Mouse (Mus musculus): ENCODE results near the gene Smagp.
A peak's percentile ranks its signal among the peaks of the same experiment; 100 is the strongest.

The Smagp gene

DNA sequence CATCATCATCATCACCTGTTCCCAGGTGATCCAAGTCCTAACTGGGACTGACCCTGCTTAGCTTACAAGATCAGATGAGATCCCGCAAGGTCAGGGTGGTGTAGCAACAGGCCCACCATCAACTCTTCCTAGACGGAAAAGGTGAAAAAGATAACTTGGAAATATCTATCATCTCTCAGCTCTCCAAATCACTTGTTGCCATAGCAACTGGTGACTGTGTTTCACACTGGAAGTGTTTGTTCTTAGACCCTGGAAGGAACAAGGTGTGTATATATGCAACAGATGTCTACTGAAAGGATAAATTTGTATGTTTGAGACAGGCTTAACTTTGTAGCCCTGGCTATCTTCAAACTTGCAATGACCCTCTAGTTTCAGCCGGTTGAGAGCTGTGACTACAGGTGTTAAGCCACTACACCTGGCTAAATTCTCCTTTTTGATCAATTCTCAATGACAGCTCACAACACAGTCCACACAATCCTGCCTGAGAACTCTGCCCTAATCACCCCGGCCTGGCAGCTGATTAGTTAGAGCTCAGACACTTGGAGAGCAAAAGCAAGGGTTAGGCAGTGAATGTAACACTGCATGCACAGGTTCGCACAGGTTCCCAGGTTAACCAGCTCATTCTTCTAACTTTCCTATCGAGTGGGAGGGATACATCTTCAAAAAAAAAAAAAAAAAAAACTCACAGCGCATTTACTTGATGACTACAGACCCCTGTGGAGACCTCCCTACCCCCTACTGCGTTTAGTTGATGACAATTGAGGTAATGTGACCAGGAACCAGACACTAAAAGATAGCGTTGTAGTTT is 28.9 kb upstream of the Smagp start:
- no peak for DNase-seq (ENCODE audit: extremely low spot score, low spot score)

DNA sequence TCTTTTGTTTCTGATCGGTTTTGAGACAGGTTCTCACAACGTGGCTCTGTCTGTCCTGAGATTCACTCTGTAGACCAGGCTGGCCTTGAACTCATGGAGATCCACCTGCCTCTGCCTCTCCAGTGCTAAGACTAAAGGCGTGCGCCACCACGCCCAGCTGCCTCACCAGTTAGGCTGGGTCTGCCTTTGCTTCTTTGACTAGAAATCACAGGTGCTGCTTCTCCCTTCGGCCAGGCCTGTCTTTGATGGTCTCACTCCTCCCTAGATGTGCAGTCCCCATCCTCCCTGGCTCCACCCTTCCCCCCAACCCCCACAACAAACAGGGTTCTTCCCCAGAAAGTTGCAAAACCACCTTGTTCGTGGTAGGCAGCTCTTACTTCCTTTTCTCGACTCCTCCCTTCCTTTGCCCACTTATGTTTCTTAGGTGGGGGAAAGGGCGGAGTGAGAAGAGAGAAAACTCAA is 28.1 kb upstream of the Smagp start:
- DNase-seq (ENCODE audit: extremely low spot score, low spot score), result no peak

DNA sequence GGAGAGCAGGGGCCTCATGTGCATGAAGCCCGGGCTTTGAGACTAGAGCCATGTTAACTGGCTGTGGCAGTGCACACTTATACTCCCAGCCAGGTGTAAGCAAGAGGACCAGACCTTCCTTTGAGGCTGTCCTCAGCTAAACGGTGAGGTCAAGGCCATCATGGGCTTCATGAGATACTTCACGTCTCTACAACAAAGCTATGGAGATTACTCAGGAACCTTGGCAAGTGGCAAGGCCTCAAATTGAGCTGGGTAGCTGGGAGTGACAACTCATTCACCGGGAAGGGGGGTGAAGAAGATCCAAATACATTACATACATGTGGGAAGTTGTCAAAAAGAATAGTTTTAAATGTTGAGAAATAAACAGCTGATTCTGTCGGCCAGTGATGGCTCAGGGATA is 24.1 kb upstream of the Smagp start:
- DNase-seq (ENCODE audit: extremely low spot score, low spot score), result no peak

DNA sequence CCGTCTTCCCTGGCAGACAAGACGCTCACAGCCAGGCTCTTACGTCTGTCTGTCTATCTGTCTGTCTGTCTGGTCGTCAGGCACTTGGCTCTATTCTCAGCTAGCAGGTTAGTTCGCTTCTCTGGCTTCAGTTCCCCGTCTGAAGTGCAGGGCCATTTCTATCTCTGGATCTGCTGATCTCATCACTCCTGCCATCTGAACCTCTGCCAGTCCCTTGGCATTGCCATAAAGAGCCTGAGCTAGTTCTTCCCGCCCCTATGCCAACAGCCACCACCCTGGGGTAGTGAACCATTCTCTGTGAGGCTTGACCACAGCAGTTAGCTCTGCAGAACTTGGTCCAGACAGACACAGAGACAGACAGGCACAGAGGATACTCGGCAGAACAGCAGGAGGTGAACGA is 23.6 kb upstream of the Smagp start:
- DNase-seq (ENCODE audit: extremely low spot score, low spot score), result no peak

DNA sequence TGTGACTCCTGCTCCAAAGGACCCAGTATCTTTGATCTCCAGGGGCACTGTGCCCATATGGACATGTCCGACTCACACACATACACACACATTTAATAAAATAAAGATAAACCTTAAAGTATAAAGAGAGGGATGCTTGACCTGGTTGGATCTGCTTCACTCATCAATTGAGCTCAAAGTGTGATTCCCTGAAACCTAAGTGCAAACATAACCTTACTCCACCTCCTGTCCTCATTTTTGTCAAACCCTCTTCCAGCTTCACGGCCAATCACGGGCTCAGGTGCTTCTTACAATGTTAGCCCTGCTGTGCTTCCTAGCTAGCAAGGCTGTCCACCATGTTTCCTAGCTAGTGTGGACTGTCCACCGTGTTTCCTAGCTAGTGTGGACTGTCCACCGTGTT is 18.5 kb upstream of the Smagp start:
- DNase-seq (ENCODE audit: extremely low spot score, low spot score), result no peak

DNA sequence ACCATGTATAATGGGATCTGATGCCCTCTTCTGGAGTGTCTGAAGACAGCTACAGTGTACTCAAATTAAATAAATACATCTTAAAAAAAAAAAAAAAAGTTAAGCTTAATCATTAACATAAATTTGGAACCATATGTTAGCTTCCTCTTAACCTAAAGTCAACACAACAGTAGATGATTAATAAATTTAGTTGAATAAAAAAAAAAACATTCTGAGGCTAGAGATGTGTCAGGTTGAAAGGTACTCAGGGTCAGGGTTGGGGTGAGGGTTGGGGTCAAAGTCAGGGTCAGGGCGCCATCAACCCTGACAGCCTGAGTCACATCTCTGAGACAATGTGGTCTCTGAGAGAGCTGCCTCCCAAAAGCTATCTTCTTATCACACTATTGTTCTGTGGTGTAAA is 17.5 kb upstream of the Smagp start:
- no peak for DNase-seq (ENCODE audit: extremely low spot score, low spot score)

DNA sequence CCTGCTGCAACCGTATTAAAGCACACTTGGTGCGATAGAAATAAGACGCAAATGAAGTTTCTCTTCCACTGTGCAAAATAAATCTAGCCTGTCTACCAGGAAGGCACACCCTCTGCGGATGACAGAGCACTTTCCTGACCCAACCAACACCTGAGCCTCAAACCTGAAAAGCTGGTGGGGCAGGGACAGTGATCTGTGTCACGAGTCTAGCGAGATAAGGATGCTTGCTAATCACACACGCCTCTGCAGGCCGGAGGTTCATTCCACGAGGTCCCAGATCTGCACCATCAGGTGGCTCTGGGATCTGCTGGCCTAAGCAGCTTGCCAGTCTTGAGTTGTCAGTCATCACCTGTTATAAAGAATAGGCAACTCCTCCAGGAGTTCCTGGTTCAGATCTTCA is 14.9 kb upstream of the Smagp start:
- DNase-seq (ENCODE audit: extremely low spot score, low spot score), result no peak

DNA sequence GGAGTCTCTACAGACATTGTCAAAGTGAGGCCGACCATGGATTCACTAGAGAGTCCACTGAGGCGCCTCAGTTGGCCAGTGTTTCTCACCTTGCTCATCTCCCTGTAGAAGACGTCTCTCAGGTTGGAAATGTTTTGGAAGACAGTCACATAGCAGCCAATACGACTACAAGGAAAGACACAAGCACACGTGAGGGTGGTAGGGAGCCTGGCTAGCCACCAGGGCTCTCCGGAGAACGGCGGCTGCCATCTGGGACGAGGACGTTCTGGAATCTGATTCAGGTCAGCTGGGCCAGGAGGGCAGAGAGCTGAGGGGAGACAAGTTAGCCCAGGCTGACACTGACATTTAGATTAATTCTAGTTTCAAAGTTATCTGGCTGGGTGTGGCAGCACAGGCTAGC is 13.4 kb upstream of the Smagp start:
- no peak for DNase-seq (ENCODE audit: extremely low spot score, low spot score)

DNA sequence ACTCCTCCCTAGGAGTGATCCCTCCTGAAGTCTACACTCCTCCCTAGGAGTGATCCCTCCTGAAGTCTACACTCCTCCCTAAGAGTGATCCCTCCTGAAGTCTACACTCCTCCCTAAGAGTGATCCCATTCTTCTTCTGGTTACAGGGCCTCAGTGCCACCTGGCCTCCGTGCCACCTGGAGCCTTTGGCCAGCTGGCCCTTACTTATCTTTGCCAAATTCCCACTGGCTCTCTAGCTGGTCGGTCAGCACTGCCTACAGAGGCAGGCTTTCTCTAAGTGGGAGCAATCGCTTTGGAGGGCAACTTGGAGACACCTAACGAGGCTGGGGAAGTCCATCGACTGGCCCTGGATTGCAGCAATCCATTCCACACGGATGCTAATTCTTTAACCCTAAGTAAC is 9.4 kb upstream of the Smagp start:
- DNase-seq (ENCODE audit: extremely low spot score, low spot score), result no peak

DNA sequence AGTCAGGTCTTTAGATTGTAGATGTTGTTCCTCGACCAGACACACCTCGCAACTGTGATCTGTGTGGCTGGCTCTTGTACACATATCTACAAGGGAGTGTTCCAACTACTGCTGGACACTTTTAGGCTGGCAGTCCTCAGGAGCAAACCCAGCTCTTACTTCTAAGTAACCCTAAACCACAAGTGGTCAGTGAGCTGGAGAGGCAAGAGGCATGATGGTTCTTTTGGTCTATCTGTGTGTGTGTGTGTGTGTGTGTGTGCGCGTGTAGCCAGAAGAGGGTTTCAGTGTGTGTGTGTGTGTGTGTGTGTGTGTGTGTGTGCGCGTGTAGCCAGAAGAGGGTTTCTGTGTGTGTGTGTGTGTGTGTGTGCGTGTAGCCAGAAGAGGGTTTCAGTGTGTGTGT is 5.7 kb upstream of the Smagp start:
- DNase-seq (ENCODE audit: extremely low spot score, low spot score), result no peak

DNA sequence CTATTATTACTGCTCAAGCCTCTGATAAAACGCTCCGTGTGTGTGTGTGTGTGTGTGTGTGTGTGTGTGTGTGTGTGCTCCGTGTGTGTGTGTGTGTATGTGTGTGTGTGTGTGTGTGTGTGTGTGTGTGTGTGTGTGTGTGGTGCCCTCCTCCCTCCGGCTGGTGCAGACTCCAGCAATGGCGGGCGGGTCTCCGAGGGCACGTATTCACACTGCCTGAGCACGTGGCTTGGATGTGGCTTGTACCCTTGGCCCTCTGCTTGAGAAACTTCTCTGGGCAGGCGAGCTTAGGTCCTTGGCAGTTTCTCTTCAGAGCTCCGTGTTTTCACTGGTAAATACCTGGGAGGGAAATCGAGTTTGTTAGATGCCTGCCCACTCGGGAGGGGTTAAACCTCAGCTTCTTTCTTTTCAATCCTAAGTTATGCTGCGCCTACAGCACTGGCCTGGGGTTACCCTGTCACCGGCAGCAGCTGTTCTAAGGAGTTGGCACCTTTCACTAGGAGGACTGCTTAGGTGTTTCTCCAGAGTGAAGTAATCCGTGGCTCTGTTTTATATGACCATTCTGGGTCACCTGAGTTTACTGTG is 4.6 kb upstream of the Smagp start:
- DNase-seq (ENCODE audit: extremely low spot score, low spot score), result no peak

DNA sequence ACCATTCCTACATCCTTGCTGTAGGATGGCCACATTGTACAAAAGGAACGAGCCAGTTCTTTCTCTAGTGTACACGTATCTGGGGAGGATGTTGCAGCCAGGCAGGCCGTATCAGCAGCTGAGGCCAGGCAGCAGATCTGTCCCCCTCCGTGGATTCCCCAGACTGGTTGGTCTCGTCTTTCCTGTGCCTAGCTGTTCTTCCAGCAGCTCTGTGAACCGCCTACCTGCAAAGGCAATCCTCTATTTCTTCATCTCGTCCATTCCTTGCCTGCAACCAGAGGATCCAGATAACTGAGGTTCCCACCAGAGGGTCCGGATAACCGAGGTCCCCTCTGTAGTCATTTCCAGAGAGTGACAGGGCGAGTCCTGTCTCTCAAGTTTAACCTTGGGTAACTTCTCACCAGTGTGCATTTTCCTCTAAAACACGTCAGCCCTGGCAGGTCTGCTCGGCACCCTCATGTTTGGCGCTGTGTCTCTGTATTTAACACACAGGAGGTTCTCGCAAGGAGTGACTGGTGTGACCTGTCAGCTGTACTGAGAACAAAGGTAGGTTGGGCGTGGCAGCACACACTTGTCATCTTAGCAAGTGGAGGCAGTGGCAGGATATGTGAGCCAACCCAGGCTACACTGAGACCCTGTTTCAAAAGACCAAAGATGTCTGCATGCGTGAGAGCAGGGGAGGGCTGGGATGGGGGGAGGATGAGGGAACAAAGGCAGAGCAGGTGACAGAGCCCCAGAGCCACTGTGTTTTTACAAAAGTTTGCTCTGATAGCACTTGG is 3.4 kb upstream of the Smagp start:
- DNase-seq (ENCODE audit: extremely low spot score, low spot score), result no peak

DNA sequence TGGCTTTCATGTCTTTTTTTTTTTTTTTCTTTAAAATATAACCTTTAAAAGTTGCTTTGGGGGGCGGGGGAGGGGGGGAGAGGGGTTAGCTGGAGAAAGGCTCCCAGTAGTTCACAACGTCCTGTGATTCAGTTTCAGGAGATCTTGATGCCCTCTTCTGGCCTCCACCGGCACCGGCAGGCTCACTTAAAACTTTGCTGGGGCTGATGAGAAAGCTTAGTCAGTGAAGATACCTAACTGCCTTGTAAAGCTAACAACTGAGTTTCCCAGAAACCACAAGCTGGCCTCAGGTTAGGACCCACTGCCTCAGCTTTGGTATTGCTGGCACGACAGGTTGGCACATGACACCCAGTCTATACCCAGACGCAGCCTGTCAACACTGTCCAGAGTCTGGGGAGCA is 921 bp upstream of the Smagp start:
- DNase-seq (ENCODE audit: extremely low spot score, low spot score), result peak; percentile 26

DNA sequence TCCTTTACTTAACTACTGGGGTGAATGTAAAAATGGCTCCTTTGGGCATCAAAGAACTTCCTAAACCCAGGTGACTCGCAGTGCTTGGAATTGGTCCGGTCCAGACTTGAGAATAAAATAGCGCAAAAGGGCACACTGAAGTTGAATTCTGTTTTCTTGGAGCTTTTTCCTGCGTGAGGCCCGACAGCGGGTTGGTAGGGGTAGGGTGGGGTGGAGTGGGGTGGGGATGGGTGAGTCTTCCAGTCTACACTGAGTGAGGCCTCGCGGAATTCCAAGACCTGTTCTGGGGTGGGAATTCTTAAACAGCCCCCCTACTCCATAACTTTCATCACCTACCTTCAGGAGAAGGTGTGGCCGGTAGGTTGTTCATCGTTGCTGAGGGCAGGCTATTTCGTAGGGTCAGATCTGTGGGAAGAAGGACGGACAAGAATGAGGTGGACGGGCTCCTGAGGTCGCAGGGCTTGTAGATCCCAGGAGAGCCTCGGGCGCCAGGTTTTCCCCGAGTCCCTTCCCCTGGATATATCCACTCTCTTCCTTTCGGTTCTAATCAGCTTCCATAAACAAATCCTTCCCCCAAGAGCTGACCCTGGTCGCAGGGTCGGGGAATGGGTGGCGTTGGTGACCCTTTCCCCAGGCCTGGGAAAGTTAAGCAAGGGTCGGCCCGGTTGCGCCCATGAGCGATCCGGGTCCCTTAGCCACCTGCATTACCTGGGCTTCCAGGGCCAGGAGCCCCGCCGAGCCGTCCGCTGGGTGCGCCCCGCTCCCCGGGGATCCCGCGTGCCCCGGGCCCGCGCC is 692 bp downstream of the Smagp start:
- no peak for DNase-seq (ENCODE audit: extremely low spot score, low spot score)

DNA sequence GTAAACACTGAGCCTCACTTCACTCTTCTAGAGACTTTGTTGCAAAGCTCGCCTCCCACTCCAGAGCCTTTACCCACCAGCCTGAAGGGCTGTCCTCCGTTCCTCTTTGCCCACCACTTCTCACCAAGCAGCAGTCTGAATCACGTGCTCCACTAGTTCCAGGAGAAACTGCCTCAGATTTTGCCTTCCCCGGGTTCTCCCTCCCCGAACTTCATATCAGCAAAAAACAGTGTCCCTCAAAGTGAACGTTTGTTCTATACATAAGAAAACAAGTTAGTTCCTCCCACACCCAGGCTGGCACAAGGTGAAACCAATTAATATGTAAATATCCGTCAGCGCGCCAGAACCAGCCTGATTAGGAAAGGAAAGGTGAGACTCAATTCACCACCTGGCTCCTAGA is 1.5 kb downstream of the Smagp start:
- no peak for DNase-seq (ENCODE audit: extremely low spot score, low spot score)

DNA sequence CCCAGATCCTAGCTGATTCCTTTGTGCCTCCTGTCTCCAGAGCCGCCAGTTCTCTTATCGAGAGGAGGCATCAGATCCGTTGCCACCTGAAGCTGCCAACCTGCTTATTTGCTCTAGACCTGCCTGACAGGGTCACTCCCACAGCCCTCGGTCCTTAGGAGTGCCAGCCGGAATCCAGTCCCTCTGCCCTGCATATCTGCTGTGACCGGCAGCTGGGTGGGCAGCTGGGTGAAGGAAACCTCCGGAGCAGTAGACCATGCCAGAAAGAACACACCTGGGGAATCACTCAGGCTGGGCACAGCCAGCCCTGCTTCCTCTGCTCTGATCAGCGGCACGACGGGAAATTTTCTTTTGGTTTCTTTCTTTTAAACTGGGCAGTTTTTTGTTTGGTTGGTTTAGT is 3.4 kb downstream of the Smagp start:
- no peak for DNase-seq (ENCODE audit: extremely low spot score, low spot score)

DNA sequence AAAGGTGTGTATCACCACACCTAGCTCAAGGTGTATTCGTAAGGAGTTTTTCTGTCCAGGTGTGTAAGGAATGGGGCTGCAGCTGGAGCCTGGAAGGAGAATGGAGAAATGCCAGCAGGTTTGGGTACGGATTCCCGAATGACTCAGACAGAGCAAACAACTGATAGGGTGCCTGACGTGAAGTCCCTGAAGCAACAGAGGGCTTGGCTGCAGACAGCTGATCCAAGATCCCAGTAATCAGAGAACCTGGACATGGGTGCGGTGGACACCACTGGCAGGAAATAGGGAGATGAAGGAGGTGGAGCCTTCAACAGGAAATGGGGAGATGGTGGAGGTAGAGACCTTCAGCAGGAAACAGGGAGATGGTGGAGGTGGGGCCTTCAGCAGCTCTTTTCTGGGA is 4.4 kb downstream of the Smagp start:
- no peak for DNase-seq (ENCODE audit: extremely low spot score, low spot score)

DNA sequence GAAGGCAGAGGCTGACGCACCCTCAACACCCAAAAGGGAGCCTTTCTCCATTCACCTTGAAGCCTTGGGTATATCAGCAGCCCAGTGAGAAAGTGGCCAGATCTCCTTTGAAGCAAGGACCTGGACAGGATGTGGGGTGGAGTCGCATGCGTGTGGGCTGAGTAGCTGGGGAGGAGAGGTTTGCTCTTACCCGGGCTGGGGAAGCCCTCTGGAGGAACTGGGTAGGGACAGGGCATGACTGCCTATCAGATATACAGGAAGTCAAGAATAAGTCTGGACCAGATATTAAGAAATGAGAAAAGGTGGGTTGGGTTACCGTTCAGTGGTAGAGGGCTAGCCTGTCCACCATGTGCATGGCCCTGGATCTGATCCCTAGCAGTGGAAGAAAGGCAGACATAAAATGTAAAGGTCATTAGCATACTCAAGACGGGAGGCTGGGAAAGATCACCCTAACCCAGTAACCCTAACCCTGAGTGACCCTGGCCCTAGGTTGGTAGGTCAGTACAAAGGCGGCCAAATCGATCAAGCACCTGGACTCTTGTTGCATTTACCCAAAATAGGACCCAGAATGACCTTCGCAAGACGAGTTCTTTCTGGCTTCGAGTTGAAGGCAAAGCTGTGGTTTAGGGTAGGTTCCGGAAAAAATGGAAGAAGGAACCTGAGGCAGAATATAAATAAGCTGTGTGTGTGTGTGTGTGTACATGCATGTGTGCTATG is 5.1 kb downstream of the Smagp start:
- DNase-seq (ENCODE audit: extremely low spot score, low spot score), result no peak

DNA sequence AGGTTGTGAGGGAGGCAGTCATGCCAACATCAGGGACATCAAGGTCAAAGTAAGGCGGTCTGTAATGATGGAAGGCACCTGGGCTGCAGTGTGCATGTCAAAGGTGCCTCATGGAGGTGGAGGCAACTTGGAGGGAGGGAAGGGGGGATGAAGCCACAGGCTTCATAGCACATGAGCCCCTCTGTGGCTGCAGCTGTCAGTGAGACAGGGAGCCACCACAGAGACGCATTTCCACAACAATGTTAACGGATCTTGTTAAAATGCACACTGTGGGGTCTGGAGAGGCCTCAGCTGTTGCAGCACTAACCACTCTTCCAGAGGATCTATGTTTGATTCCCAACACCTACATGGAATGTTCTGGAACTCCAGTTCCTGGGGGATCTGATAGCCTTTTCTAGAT is 6.6 kb downstream of the Smagp start:
- DNase-seq (ENCODE audit: extremely low spot score, low spot score), result no peak

DNA sequence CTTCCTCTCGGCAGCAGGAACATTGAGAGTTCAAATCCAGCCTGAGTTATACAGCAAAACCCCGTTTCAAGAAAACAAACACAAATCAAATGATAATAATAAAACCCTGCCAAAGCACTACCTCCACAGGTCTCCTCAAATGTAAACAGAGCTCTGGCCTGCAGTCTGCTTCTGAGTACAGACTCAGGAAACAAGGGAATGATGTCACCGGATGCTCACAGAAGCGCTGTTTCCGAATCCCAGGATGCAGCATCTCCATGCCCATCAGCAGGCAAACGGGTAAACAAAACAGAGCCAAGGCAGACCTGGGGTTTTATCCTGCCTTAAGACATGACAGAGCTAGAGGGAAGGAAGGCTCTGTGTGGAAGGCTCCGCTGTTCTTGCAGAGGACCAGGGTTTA is 7.9 kb downstream of the Smagp start:
- no peak for DNase-seq (ENCODE audit: extremely low spot score, low spot score)

DNA sequence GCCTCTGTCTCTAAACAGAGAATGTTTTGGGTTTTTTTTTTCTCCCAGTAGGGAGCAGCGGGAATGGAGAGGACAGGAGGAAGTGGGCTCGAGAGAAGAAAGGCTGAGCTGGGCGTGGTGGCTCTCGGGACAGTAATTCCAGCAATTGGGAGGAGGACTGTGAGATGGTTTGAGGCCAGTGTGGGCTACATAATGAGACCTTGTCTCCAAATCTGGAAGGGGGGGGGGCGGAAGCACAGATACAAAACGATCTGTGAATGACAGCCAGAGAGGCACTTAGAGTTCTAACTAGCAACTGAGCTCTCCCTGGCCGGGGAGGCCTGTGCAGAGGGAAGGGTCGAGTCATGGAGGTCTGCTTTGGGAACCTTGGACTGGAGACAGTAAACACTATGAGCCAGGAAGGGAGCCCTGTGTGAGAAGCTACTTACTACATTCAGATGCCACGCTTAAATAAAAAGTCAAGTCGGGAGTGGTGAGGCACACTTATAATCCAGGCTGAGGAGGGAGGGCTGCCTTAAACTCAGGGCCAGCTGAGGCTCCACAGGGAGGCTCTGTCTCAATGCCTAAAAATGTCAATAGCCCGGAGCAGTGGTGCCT is 8.9 kb downstream of the Smagp start:
- no peak for DNase-seq (ENCODE audit: extremely low spot score, low spot score)

Data from neural tube, embryonic 10.5 days (tissue).